Mouse (Mus musculus): ENCODE data around the gene Hhat.

GRCm38 (mm10) chr1:192789828-192790227 is 18.8 kb upstream of the Hhat start:
- TF ChIP-seq CTCF (IDR thresholded peaks at IDR 0.05; ENCODE audit: low read depth, low read length) (no peak), POLR2A (IDR thresholded peaks at IDR 0.05; ENCODE audit: insufficient read depth, low read length) (no peak), EP300 (IDR thresholded peaks at IDR 0.05; ENCODE audit: insufficient read depth, low read depth, low read length) (no peak)

Measured in ES-Bruce4 (cell line).